ENCODE assay signal across 42 mouse cellular contexts in genomic region chr9:106676571-106676970, GRCm38 (mm10). TPM values are rescaled to one million over a fixed set of nuclear protein-coding genes. Genes with fewer than 3 reads are reported as not detected.
"Had no signal": no experiment of that assay in that cellular context is flagged by ENCODE, and none has a peak within 500 bp of the region (broad histone marks: within the 10 kb centered on the region; RNA-seq: fewer than 3 reads in every experiment).

No protein-coding gene starts in this region.

- H3K9me3 ChIP-seq: heart, embryonic 10.5 days; heart, embryonic 12.5 days; hindbrain, embryonic 10.5 days; hindbrain, embryonic 12.5 days; hindbrain, embryonic 15.5 days; kidney, embryonic 15.5 days; limb, embryonic 13.5 days; limb, embryonic 15.5 days; liver, embryonic 12.5 days had no signal

- DNase-seq: gastrocnemius, adult 2 months; gastrocnemius, postnatal 10 days; gastrocnemius, postnatal 25 days; heart, adult 18-20 months; heart, postnatal 10 days; heart, postnatal 4 days; kidney, adult 11 months; kidney, adult 2 months; kidney, adult 9 months; kidney, postnatal 14 days; kidney, postnatal 36 days; left cerebral cortex, postnatal 4 days had no signal

- H3K4me1 ChIP-seq: hindbrain, embryonic 10.5 days; hindbrain, embryonic 12.5 days; hindbrain, embryonic 15.5 days; kidney, embryonic 15.5 days; limb, embryonic 13.5 days; limb, embryonic 15.5 days had no signal

- H3K4me3 ChIP-seq: gastrocnemius, adult 2 months; heart, embryonic 10.5 days; heart, embryonic 12.5 days; hindbrain, embryonic 10.5 days; hindbrain, embryonic 12.5 days; hindbrain, embryonic 15.5 days; kidney, embryonic 15.5 days; limb, embryonic 13.5 days; limb, embryonic 15.5 days; liver, embryonic 12.5 days had no signal

- H3K27ac ChIP-seq: gastrocnemius, adult 2 months; heart, embryonic 10.5 days; hindbrain, embryonic 10.5 days; hindbrain, embryonic 12.5 days; hindbrain, embryonic 15.5 days; hindbrain, postnatal 0 days; kidney, embryonic 15.5 days; kidney, postnatal 0 days; limb, embryonic 13.5 days; limb, embryonic 15.5 days; liver, embryonic 12.5 days; liver, embryonic 14.5 days had no signal

- H3K27me3 ChIP-seq: heart, embryonic 12.5 days; hindbrain, embryonic 12.5 days; hindbrain, embryonic 15.5 days; kidney, embryonic 15.5 days; limb, embryonic 13.5 days; limb, embryonic 15.5 days; liver, embryonic 12.5 days had no signal

RNA-seq across cellular contexts. Expression of gene Grm2, which starts 20.7 kb away (rescaled TPM):
- total RNA-seq: gastrocnemius, adult 2 months; gastrocnemius, postnatal 25 days; gastrocnemius, postnatal 4 days; granulocyte monocyte progenitor cell, adult 5-6 weeks; heart, adult 18-20 months; heart, adult 8-10 months; heart, postnatal 10 days; heart, postnatal 25 days; heart, postnatal 4 days; liver, adult 2 months had no signal
- polyA plus RNA-seq: heart, embryonic 12.5 days; heart, embryonic 14.5 days; heart, embryonic 16.5 days; intestine, embryonic 14.5 days; intestine, embryonic 16.5 days; kidney, adult 2 months; kidney, embryonic 15.5 days; kidney, postnatal 0 days; limb, embryonic 13.5 days; liver, adult 2 months; liver, embryonic 12.5 days; liver, embryonic 14.5 days had no signal

RNA-seq across cellular contexts. Expression of gene Iqcf6, which starts 50.2 kb away (rescaled TPM):
- total RNA-seq: gastrocnemius, adult 2 months; gastrocnemius, postnatal 10 days; gastrocnemius, postnatal 25 days; gastrocnemius, postnatal 4 days; granulocyte monocyte progenitor cell, adult 5-6 weeks; heart, adult 18-20 months; heart, adult 8-10 months; heart, postnatal 10 days; heart, postnatal 25 days; heart, postnatal 4 days; hindbrain, postnatal 0 days; layer of hippocampus, adult 18-20 months; layer of hippocampus, postnatal 14 days; layer of hippocampus, postnatal 36 days; left cerebral cortex, adult 8-10 months; left cerebral cortex, postnatal 10 days; left cerebral cortex, postnatal 25 days; left cerebral cortex, postnatal 4 days; liver, adult 2 months had no signal
- polyA plus RNA-seq: frontal cortex, adult 2 months; heart, embryonic 10.5 days; heart, embryonic 12.5 days; heart, embryonic 14.5 days; heart, embryonic 16.5 days; hindbrain, embryonic 10.5 days; hindbrain, embryonic 12.5 days; hindbrain, embryonic 15.5 days; hindbrain, postnatal 0 days; intestine, embryonic 14.5 days; intestine, embryonic 16.5 days; kidney, adult 2 months; kidney, embryonic 15.5 days; kidney, postnatal 0 days; large intestine, adult 2 months; limb, embryonic 11.5 days; limb, embryonic 13.5 days; limb, embryonic 15.5 days; liver, adult 2 months; liver, embryonic 12.5 days; liver, embryonic 14.5 days had no signal
